Mouse (Mus musculus) forebrain, embryonic 16.5 days (tissue): Measurements from ENCODE around the gene AY761185. TPM values are rescaled to one million over a fixed set of nuclear protein-coding genes. Genes with fewer than 3 reads are reported as not detected.
"Not testable (repeated sequence)": the region's sequence is repeated elsewhere in the genome, so short reads cannot be mapped to it uniquely, and the experiment has no call there.

Experiments
- ATAC-seq: fragments of 200-750 bp; cut with Nextera tagmentation; 2 replicates; pipeline ENCODE4 v1.8.0; 2017; ENCODE audit warnings: mild to moderate bottlenecking, moderate library complexity
- H3K27ac ChIP-seq: fragments of 300-500 bp; sonication (generic); 2 replicates; pipeline ENCODE4 v1.5.1; 2014; ENCODE audit warnings: low read length, control low read depth
- H3K27me3 ChIP-seq: fragments of 300-500 bp; sonication (generic); replicated peaks from 2 replicates; pipeline ENCODE4 v1.6.1; 2014; ENCODE audit warnings: low read length; ENCODE audit not compliant: control insufficient read depth, insufficient read depth
- H3K36me3 ChIP-seq: fragments of 300-500 bp; sonication (generic); 2 replicates; pipeline ENCODE4 v1.6.1; 2014; ENCODE audit not compliant: control insufficient read depth, insufficient read depth
- H3K4me1 ChIP-seq: fragments of 300-500 bp; sonication (generic); replicated peaks from 2 replicates; pipeline ENCODE4 v1.6.1; 2014; ENCODE audit warnings: low read length; ENCODE audit not compliant: control insufficient read depth, insufficient read depth
- H3K4me2 ChIP-seq: fragments of 300-500 bp; sonication (generic); 2 replicates; pipeline ENCODE4 v1.6.1; 2014; ENCODE audit warnings: mild to moderate bottlenecking, low read length, control low read depth
- H3K4me3 ChIP-seq: fragments of 300-500 bp; sonication (generic); replicated peaks from 2 replicates; pipeline ENCODE4 v1.5.1; 2014; ENCODE audit warnings: mild to moderate bottlenecking, low read length, control low read depth
- H3K9ac ChIP-seq: fragments of 300-500 bp; sonication (generic); replicated peaks from 2 replicates; pipeline ENCODE4 v1.6.1; 2014; ENCODE audit warnings: low read depth, low read length, control low read depth
- H3K9me3 ChIP-seq: fragments of 300-500 bp; sonication (generic); 2 replicates; pipeline ENCODE4 v1.6.1; 2016; ENCODE audit warnings: low read length; ENCODE audit not compliant: control insufficient read depth
- WGBS: fragments of 180-500 bp; shearing (Covaris S2); extraction: QIAGEN DNeasy Blood & Tissue Kit; methylation state at CpG from one replicate; pipeline ENCODE4 v1.1.7; 2014; 5-methylcytosine and 5-hydroxymethylcytosine counted together
- polyA plus RNA-seq: library from polyadenylated mRNA; unstranded; fragments of >200 nt; fragmentation: Nextera tagmentation; extraction: Ambion mirVana; gene quantifications from 2 replicates; pipeline ENCODE4 v1.2.1, GENCODE M21; 2015

AY761185 gene
- not detected in 2 replicates for polyA plus RNA-seq

- WGBS = 78% methylated on average over 3 of the region's 3 CpGs
- Histone ChIP-seq H3K9me3 (peaks cover 15% of the 10 kb centered on the region), H3K27ac (no peak within 1 kb of the TSS), H3K36me3 (no peaks in the 10 kb centered on the region), H3K9ac (no peak within 1 kb of the TSS), H3K4me3 (no peak within 1 kb of the TSS), H3K27me3 (no peaks in the 10 kb centered on the region), H3K4me2 (no peak within 1 kb of the TSS), H3K4me1 (no peaks in the 10 kb centered on the region)
- no peak for ATAC-seq
These were observed at the start of gene AY761185 for GRCm38 (mm10) chr8:20944610-20945009. TSS of gene AY761185 (minus strand) at chr8:20944710.

GRCm38 (mm10) chr8:20994042-20994441 lies 49.5 kb upstream of the AY761185 start:
- ATAC-seq = not testable (repeated sequence)

GRCm38 (mm10) chr8:20979846-20980245 lies 35.3 kb upstream of the AY761185 start:
- no peak overlapping the region for H3K9ac ChIP-seq
- ATAC-seq = no peak
- 50% methylated on average over 1 of the region's 1 CpGs for WGBS

More at GRCm38 (mm10) chr8:20994042-20994441, 49.5 kb upstream of the AY761185 start:
- H3K4me1 ChIP-seq, H3K36me3 ChIP-seq, H3K27ac ChIP-seq, H3K4me3 ChIP-seq, H3K27me3 ChIP-seq, H3K4me2 ChIP-seq, H3K9ac ChIP-seq, H3K9me3 ChIP-seq: not testable (repeated sequence)

GRCm38 (mm10) chr8:20964531-20964930 lies 20.0 kb upstream of the AY761185 start:
- H3K27me3 ChIP-seq = no peaks in the 10 kb centered on the region
- no peaks in the 10 kb centered on the region for H3K36me3 ChIP-seq
- no peak overlapping the region for H3K9ac ChIP-seq
- H3K27ac ChIP-seq = no peak overlapping the region
- H3K4me1 ChIP-seq = no peaks in the 10 kb centered on the region
- H3K9me3 ChIP-seq = peaks cover 2% of the 10 kb centered on the region; the same call in 1 of the 2 replicates
- 82% methylated on average over 2 of the region's 2 CpGs for WGBS
- no peak overlapping the region for H3K4me2 ChIP-seq
- no peak overlapping the region for H3K4me3 ChIP-seq
- no peak for ATAC-seq

More at GRCm38 (mm10) chr8:20979846-20980245, 35.3 kb upstream of the AY761185 start:
- H3K4me1 ChIP-seq = no peaks in the 10 kb centered on the region
- no peak overlapping the region for H3K4me2 ChIP-seq
- H3K9me3 ChIP-seq = peaks cover 5% of the 10 kb centered on the region; the same call in 1 of the 2 replicates
- H3K27me3 ChIP-seq = no peaks in the 10 kb centered on the region
- H3K4me3 ChIP-seq = no peak overlapping the region
- no peaks in the 10 kb centered on the region for H3K36me3 ChIP-seq
- no peak overlapping the region for H3K27ac ChIP-seq

GRCm38 (mm10) chr8:20921971-20922370 lies 22.5 kb downstream of the AY761185 start, which contains the start of gene Gm6040:
TSS of gene Gm6040 (minus strand) at chr8:20922071.
- peaks cover 4% of the 10 kb centered on the region; the same call in 1 of the 2 replicates for H3K9me3 ChIP-seq
- H3K9ac ChIP-seq = no peak within 1 kb of the TSS
- H3K36me3 ChIP-seq = no peaks in the 10 kb centered on the region
- H3K27ac ChIP-seq = no peak within 1 kb of the TSS
- no peaks in the 10 kb centered on the region for H3K4me1 ChIP-seq
- no peak within 1 kb of the TSS for H3K4me3 ChIP-seq
- no peak for ATAC-seq
- no peaks in the 10 kb centered on the region for H3K27me3 ChIP-seq
- H3K4me2 ChIP-seq = no peak within 1 kb of the TSS
- WGBS = 73% methylated on average over 3 of the region's 3 CpGs

- Histone ChIP-seq H3K9me3 (peaks cover 6% of the 10 kb centered on the region; the same call in 1 of the 2 replicates), H3K4me1 (no peaks in the 10 kb centered on the region), H3K27ac (no peak overlapping the region), H3K4me3 (no peak overlapping the region), H3K36me3 (no peaks in the 10 kb centered on the region), H3K9ac (no peak overlapping the region), H3K4me2 (no peak overlapping the region), H3K27me3 (no peaks in the 10 kb centered on the region)
- 86% methylated on average over 1 of the region's 1 CpGs for WGBS
- no peak for ATAC-seq
These were observed 32.2 kb downstream of the AY761185 start for GRCm38 (mm10) chr8:20912288-20912687.

- no peak overlapping the region for H3K4me2 ChIP-seq
- peaks cover 6% of the 10 kb centered on the region for H3K9me3 ChIP-seq
- H3K36me3 ChIP-seq = no peaks in the 10 kb centered on the region
- 59% methylated on average over 2 of the region's 2 CpGs for WGBS
- H3K4me3 ChIP-seq = no peak overlapping the region
- no peak overlapping the region for H3K27ac ChIP-seq
- ATAC-seq = no peak
- H3K9ac ChIP-seq = no peak overlapping the region
- no peaks in the 10 kb centered on the region for H3K27me3 ChIP-seq
- no peaks in the 10 kb centered on the region for H3K4me1 ChIP-seq
These were observed 36.3 kb downstream of the AY761185 start for GRCm38 (mm10) chr8:20908256-20908655.

GRCm38 (mm10) chr8:20907119-20907518 lies 37.4 kb downstream of the AY761185 start:
- Histone ChIP-seq H3K4me3 (no peak overlapping the region), H3K27ac (no peak overlapping the region), H3K9ac (no peak overlapping the region), H3K4me2 (no peak overlapping the region), H3K36me3 (no peaks in the 10 kb centered on the region), H3K9me3 (peaks cover 9% of the 10 kb centered on the region), H3K27me3 (no peaks in the 10 kb centered on the region), H3K4me1 (no peaks in the 10 kb centered on the region)
- 87% methylated on average over 2 of the region's 2 CpGs for WGBS
- ATAC-seq = no peak

GRCm38 (mm10) chr8:20902527-20902926 lies 42.0 kb downstream of the AY761185 start, which contains the start of gene Gm15056:
TSS of gene Gm15056 (minus strand) at chr8:20902627.
- Histone ChIP-seq H3K9ac (no peak within 1 kb of the TSS), H3K36me3 (no peaks in the 10 kb centered on the region), H3K9me3 (peaks cover 13% of the 10 kb centered on the region)

More at GRCm38 (mm10) chr8:20902527-20902926, 42.0 kb downstream of the AY761185 start, which contains the start of gene Gm15056:
- H3K4me1 ChIP-seq = no peaks in the 10 kb centered on the region
- ATAC-seq = no peak
- H3K4me3 ChIP-seq = no peak within 1 kb of the TSS
- no peak within 1 kb of the TSS for H3K4me2 ChIP-seq
- 40% methylated on average over 2 of the region's 2 CpGs for WGBS
- H3K27ac ChIP-seq = no peak within 1 kb of the TSS
- no peaks in the 10 kb centered on the region for H3K27me3 ChIP-seq
